Mouse (Mus musculus): ENCODE measurements around the gene Lrrc32. TPM values are rescaled to one million over a fixed set of nuclear protein-coding genes. Genes with fewer than 3 reads are reported as not detected.

Lrrc32 gene
- total and polyA plus RNA-seq, 2 experiments from 2014 or later, result 4.7 to 9.1 TPM

- Histone ChIP-seq H3K27me3 (ENCODE audit: insufficient read depth, low read length) (no peaks in the 10 kb centered on the region), H3K9me3 (ENCODE audit: low read length) (no peaks in the 10 kb centered on the region), H3K36me3 (ENCODE audit: insufficient read depth, low read length) (no peaks in the 10 kb centered on the region), H3K27ac (no peak overlapping the region), H3K4me1 (ENCODE audit: insufficient read depth, low read length) (peaks cover 4% of the 10 kb centered on the region; the same call in 1 of the 2 replicates), H3K4me3 (ENCODE audit: low read length) (no peak overlapping the region), H3K4me2 (ENCODE audit: low read depth, low read length) (no peak overlapping the region), H3K9ac (replicated peaks; ENCODE audit: low read length) (no peak overlapping the region)
- no peak for ATAC-seq
- no peak for TF ChIP-seq CTCF (IDR thresholded peaks at IDR 0.05; ENCODE audit: low read depth)
- WGBS, result 38% methylated on average over 3 of the region's 3 CpGs
- DNase-seq (ENCODE audit: low spot score), result no peak
These were observed 16.6 kb downstream of the Lrrc32 start for GRCm38 (mm10) chr7:98505664-98506063.

- no peak overlapping the region for H3K4me2 ChIP-seq (ENCODE audit: low read depth, low read length)
- ATAC-seq (no peak), DNase-seq (ENCODE audit: low spot score) (no peak)
- no peak for TF ChIP-seq CTCF (IDR thresholded peaks at IDR 0.05; ENCODE audit: low read depth)
- no peaks in the 10 kb centered on the region for H3K36me3 ChIP-seq (ENCODE audit: insufficient read depth, low read length)
- 62% methylated on average over 15 of the region's 15 CpGs for WGBS
- peaks cover 4% of the 10 kb centered on the region for H3K4me1 ChIP-seq (ENCODE audit: insufficient read depth, low read length)
- no peak overlapping the region for H3K9ac ChIP-seq (replicated peaks; ENCODE audit: low read length)
- H3K4me3 ChIP-seq (ENCODE audit: low read length), result no peak overlapping the region
- no peak overlapping the region for H3K27ac ChIP-seq
- no peaks in the 10 kb centered on the region for H3K27me3 ChIP-seq (ENCODE audit: insufficient read depth, low read length)
- no peaks in the 10 kb centered on the region for H3K9me3 ChIP-seq (ENCODE audit: low read length)
These were observed 22.2 kb downstream of the Lrrc32 start for GRCm38 (mm10) chr7:98510961-98511958.

- H3K9me3 ChIP-seq (ENCODE audit: low read length), result no peaks in the 10 kb centered on the region
- no peak overlapping the region for H3K27ac ChIP-seq
- H3K4me3 ChIP-seq (ENCODE audit: low read length), result no peak overlapping the region
- H3K36me3 ChIP-seq (ENCODE audit: insufficient read depth, low read length), result no peaks in the 10 kb centered on the region
- DNase-seq (ENCODE audit: low spot score) (no peak), ATAC-seq (no peak)
- H3K4me1 ChIP-seq (ENCODE audit: insufficient read depth, low read length), result peaks cover 4% of the 10 kb centered on the region
- WGBS, result 77% methylated on average over 3 of the region's 3 CpGs
- no peak overlapping the region for H3K9ac ChIP-seq (replicated peaks; ENCODE audit: low read length)
- no peak for TF ChIP-seq CTCF (IDR thresholded peaks at IDR 0.05; ENCODE audit: low read depth)
- no peak overlapping the region for H3K4me2 ChIP-seq (ENCODE audit: low read depth, low read length)
- no peaks in the 10 kb centered on the region for H3K27me3 ChIP-seq (ENCODE audit: insufficient read depth, low read length)
These were observed 24.2 kb downstream of the Lrrc32 start for GRCm38 (mm10) chr7:98513251-98513650.

DNA sequence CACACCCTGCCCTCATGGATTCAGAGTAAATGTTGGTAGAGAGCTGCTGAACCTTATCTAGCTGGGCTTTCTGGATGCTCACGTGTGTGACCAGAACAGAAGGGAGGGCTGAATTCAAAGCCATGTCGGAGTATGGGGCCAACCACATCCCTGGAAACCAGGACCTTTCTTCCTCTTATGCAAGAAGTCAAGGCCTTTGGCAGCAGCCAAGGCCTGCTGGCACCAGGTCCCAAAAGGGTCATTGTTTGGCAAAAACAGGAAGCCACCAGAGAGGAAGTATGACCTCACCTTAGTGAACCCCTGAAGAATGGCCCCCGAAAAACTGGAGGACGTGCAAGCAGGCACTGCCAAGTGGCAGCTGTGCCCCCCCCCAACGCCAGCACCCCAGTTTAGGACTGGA is 33.5 kb downstream of the Lrrc32 start:
- Histone ChIP-seq H3K9me3 (ENCODE audit: low read length) (no peaks in the 10 kb centered on the region), H3K27ac (peak overlapping the region; percentile 15; the same call in 1 of the 2 replicates), H3K27me3 (ENCODE audit: insufficient read depth, low read length) (no peaks in the 10 kb centered on the region), H3K36me3 (ENCODE audit: insufficient read depth, low read length) (no peaks in the 10 kb centered on the region), H3K4me3 (ENCODE audit: low read length) (no peak overlapping the region), H3K4me1 (ENCODE audit: insufficient read depth, low read length) (peaks cover 17% of the 10 kb centered on the region), H3K9ac (replicated peaks; ENCODE audit: low read length) (no peak overlapping the region), H3K4me2 (ENCODE audit: low read depth, low read length) (no peak overlapping the region)
- DNase-seq (ENCODE audit: low spot score) (no peak), ATAC-seq (no peak)
- 70% methylated on average over 5 of the region's 5 CpGs for WGBS
- TF ChIP-seq CTCF (IDR thresholded peaks at IDR 0.05; ENCODE audit: low read depth), result no peak

GRCm38 (mm10) chr7:98523070-98523812 is 34.2 kb downstream of the Lrrc32 start:
- H3K4me3 ChIP-seq (ENCODE audit: low read length), result no peak overlapping the region
- H3K27me3 ChIP-seq (ENCODE audit: insufficient read depth, low read length), result no peaks in the 10 kb centered on the region
- H3K27ac ChIP-seq, result peak overlapping the region; percentile 17
- no peak overlapping the region for H3K4me2 ChIP-seq (ENCODE audit: low read depth, low read length)
- 54% methylated on average over 8 of the region's 8 CpGs for WGBS
- no peaks in the 10 kb centered on the region for H3K36me3 ChIP-seq (ENCODE audit: insufficient read depth, low read length)
- peaks cover 17% of the 10 kb centered on the region for H3K4me1 ChIP-seq (ENCODE audit: insufficient read depth, low read length)
- ATAC-seq, result peak; percentile 51
- no peak overlapping the region for H3K9ac ChIP-seq (replicated peaks; ENCODE audit: low read length)
- peak; percentile 38 for DNase-seq (ENCODE audit: low spot score)
- no peak for TF ChIP-seq CTCF (IDR thresholded peaks at IDR 0.05; ENCODE audit: low read depth)
- no peaks in the 10 kb centered on the region for H3K9me3 ChIP-seq (ENCODE audit: low read length)

DNA sequence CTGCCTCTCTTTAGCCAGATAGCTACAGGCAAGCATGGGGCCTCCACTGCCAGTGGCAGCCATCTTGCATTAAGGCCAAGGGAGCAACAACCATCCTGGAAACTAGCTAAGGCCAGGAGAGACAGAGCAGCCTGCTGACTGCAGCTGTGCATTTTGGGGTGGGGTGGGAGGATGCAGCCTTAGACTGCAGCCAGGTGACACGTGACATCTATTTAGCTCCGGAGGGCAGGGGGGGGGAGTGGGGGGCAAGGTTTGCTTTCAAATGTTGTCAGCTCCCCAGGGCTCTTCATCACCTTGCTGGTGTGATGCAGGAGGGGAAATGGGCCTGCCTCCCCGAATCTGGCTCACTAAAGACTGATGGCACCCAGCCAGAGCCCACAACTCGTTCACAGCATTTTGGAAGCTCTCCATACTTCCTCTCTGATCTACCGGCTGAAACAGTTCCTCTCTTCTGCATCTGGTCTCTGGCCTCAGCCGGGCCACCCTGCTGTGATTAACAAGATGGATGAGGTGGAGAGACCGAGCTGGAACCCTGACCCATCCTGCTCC is 34.8 kb downstream of the Lrrc32 start:
- peak; percentile 82 for DNase-seq (ENCODE audit: low spot score)
- ATAC-seq, result peak; percentile 66
- Histone ChIP-seq H3K4me3 (ENCODE audit: low read length) (no peak overlapping the region), H3K36me3 (ENCODE audit: insufficient read depth, low read length) (no peaks in the 10 kb centered on the region), H3K27me3 (ENCODE audit: insufficient read depth, low read length) (no peaks in the 10 kb centered on the region), H3K4me2 (ENCODE audit: low read depth, low read length) (no peak overlapping the region), H3K27ac (peak overlapping the region; percentile 17), H3K4me1 (ENCODE audit: insufficient read depth, low read length) (peaks cover 17% of the 10 kb centered on the region), H3K9ac (replicated peaks; ENCODE audit: low read length) (no peak overlapping the region), H3K9me3 (ENCODE audit: low read length) (no peaks in the 10 kb centered on the region)
- no peak for TF ChIP-seq CTCF (IDR thresholded peaks at IDR 0.05; ENCODE audit: low read depth)
- 4% methylated on average over 7 of the region's 7 CpGs for WGBS

Data from hindbrain, postnatal 0 days (tissue).